Mouse (Mus musculus): ENCODE data around the gene Tgtp2. TPM values are rescaled to one million over a fixed set of nuclear protein-coding genes. Genes with fewer than 3 reads are reported as not detected.

The Tgtp2 gene
- polyA plus RNA-seq, 1 experiment: 0.12 TPM

DNA sequence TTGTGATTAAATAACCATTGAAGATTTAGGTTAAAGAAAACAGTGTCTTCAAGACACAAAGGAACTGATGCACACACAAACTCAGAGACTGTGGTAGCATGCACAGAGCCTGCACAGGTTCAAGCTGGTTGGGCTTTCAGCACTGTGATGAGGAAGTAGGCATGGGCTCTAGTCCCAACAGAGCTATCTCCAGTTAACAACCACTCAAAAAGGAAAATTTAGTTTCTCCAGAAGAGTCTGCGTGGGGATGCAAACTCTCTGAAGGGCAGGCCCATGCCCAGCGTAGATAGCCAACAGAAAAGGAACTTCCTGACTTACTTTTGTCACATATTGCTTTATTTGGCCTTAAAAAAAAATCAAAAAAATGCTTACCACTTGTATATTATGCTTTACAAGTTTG lies 28.8 kb upstream of the Tgtp2 start:
- H3K4me3 ChIP-seq (ENCODE audit: insufficient read depth, poor library complexity, severe bottlenecking): no peak overlapping the region
- no peak for TF ChIP-seq USF1 (IDR thresholded peaks at IDR 0.05; ENCODE audit: low read depth)
- no peak for TF ChIP-seq CEBPB (IDR thresholded peaks at IDR 0.05; ENCODE audit: low read depth)
- TF ChIP-seq MYOG (IDR thresholded peaks at IDR 0.05; ENCODE audit: control insufficient read depth, extremely low read depth, insufficient read length): no peak
- no peak for TF ChIP-seq CTCF (IDR thresholded peaks at IDR 0.05; ENCODE audit: control insufficient read depth, insufficient read depth, insufficient read length)
- TF ChIP-seq FOSL1 (IDR thresholded peaks at IDR 0.05; ENCODE audit: insufficient read depth, low read length, poor library complexity, severe bottlenecking): no peak
- TF ChIP-seq MYOD1 (IDR thresholded peaks at IDR 0.05; ENCODE audit: control insufficient read depth, insufficient read length, low read depth): no peak
- H3K79me3 ChIP-seq (ENCODE audit: low read depth): no peaks in the 10 kb centered on the region
- no peaks in the 10 kb centered on the region for H3K79me2 ChIP-seq (ENCODE audit: control insufficient read depth, insufficient read depth)
- no peaks in the 10 kb centered on the region for H3K27me3 ChIP-seq (ENCODE audit: control insufficient read depth, insufficient read depth, insufficient read length)
- no peaks in the 10 kb centered on the region for H3K36me3 ChIP-seq (ENCODE audit: control insufficient read depth, insufficient read depth)
- H3ac ChIP-seq (ENCODE audit: control insufficient read depth, insufficient read length, low read depth): no peak overlapping the region

DNA sequence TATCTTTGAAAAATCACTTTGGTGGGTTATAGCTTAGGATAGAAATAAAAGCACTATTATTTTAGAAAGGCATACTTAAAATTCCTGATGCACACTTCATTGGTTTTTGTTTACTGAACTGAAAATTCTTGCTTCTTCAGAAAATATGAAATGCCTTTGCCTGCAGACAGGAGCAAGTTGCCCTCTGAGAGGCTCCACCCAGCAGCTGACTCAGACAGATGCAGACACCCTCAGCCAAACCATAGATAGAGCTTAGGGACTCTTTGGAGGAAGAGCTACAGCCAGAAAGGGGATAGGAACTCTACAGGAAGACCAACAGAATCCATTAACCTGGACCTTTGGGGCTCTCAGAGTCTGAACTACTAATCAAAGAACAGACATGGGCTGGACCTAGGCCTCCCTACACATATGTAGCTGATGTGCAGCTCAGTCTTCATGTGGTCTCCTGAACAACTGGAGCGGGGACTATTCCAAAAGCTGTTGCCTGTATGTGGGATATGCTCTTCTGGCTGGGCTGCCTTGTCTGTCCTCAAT lies 28.1 kb upstream of the Tgtp2 start:
- no peaks in the 10 kb centered on the region for H3K36me3 ChIP-seq (ENCODE audit: control insufficient read depth, insufficient read depth)
- no peak for TF ChIP-seq MYOD1 (IDR thresholded peaks at IDR 0.05; ENCODE audit: control insufficient read depth, insufficient read length, low read depth)
- TF ChIP-seq USF1 (IDR thresholded peaks at IDR 0.05; ENCODE audit: low read depth): no peak
- no peak for TF ChIP-seq MAX (IDR thresholded peaks at IDR 0.05)
- TF ChIP-seq CEBPB (IDR thresholded peaks at IDR 0.05; ENCODE audit: low read depth): no peak
- TF ChIP-seq FOSL1 (IDR thresholded peaks at IDR 0.05; ENCODE audit: insufficient read depth, low read length, poor library complexity, severe bottlenecking): no peak
- TF ChIP-seq CTCF (IDR thresholded peaks at IDR 0.05; ENCODE audit: control insufficient read depth, insufficient read depth, insufficient read length): no peak
- TF ChIP-seq MYOG (IDR thresholded peaks at IDR 0.05; ENCODE audit: control insufficient read depth, extremely low read depth, insufficient read length): no peak

GRCm38 (mm10) chr11:49091171-49091570 lies 27.2 kb upstream of the Tgtp2 start:
- H3K79me2 ChIP-seq (ENCODE audit: control insufficient read depth, insufficient read depth): no peaks in the 10 kb centered on the region
- H3ac ChIP-seq (ENCODE audit: control insufficient read depth, insufficient read length, low read depth): no peak overlapping the region
- no peaks in the 10 kb centered on the region for H3K79me3 ChIP-seq (ENCODE audit: low read depth)
- H3K36me3 ChIP-seq (ENCODE audit: control insufficient read depth, insufficient read depth): no peaks in the 10 kb centered on the region
- TF ChIP-seq USF1 (IDR thresholded peaks at IDR 0.05; ENCODE audit: low read depth) (no peak), CEBPB (IDR thresholded peaks at IDR 0.05; ENCODE audit: low read depth) (no peak), MYOD1 (IDR thresholded peaks at IDR 0.05; ENCODE audit: control insufficient read depth, insufficient read length, low read depth) (no peak), MAX (IDR thresholded peaks at IDR 0.05) (no peak), FOSL1 (IDR thresholded peaks at IDR 0.05; ENCODE audit: insufficient read depth, low read length, poor library complexity, severe bottlenecking) (no peak), CTCF (IDR thresholded peaks at IDR 0.05; ENCODE audit: control insufficient read depth, insufficient read depth, insufficient read length) (no peak), MYOG (IDR thresholded peaks at IDR 0.05; ENCODE audit: control insufficient read depth, extremely low read depth, insufficient read length) (no peak)
- H3K27me3 ChIP-seq (ENCODE audit: control insufficient read depth, insufficient read depth, insufficient read length): no peaks in the 10 kb centered on the region
- no peak overlapping the region for H3K4me3 ChIP-seq (ENCODE audit: insufficient read depth, poor library complexity, severe bottlenecking)

More for the DNA sequence above, 28.1 kb upstream of the Tgtp2 start:
- no peak overlapping the region for H3ac ChIP-seq (ENCODE audit: control insufficient read depth, insufficient read length, low read depth)
- no peaks in the 10 kb centered on the region for H3K27me3 ChIP-seq (ENCODE audit: control insufficient read depth, insufficient read depth, insufficient read length)
- no peaks in the 10 kb centered on the region for H3K79me2 ChIP-seq (ENCODE audit: control insufficient read depth, insufficient read depth)
- no peaks in the 10 kb centered on the region for H3K79me3 ChIP-seq (ENCODE audit: low read depth)
- H3K4me3 ChIP-seq (ENCODE audit: insufficient read depth, poor library complexity, severe bottlenecking): no peak overlapping the region

GRCm38 (mm10) chr11:49090551-49090950 lies 26.5 kb upstream of the Tgtp2 start:
- Histone ChIP-seq H3ac (ENCODE audit: control insufficient read depth, insufficient read length, low read depth) (no peak overlapping the region), H3K27me3 (ENCODE audit: control insufficient read depth, insufficient read depth, insufficient read length) (no peaks in the 10 kb centered on the region), H3K4me3 (ENCODE audit: insufficient read depth, poor library complexity, severe bottlenecking) (no peak overlapping the region), H3K36me3 (ENCODE audit: control insufficient read depth, insufficient read depth) (no peaks in the 10 kb centered on the region), H3K79me2 (ENCODE audit: control insufficient read depth, insufficient read depth) (no peaks in the 10 kb centered on the region), H3K79me3 (ENCODE audit: low read depth) (no peaks in the 10 kb centered on the region)
- TF ChIP-seq CEBPB (IDR thresholded peaks at IDR 0.05; ENCODE audit: low read depth) (no peak), FOSL1 (IDR thresholded peaks at IDR 0.05; ENCODE audit: insufficient read depth, low read length, poor library complexity, severe bottlenecking) (no peak), MYOD1 (IDR thresholded peaks at IDR 0.05; ENCODE audit: control insufficient read depth, insufficient read length, low read depth) (no peak), MYOG (IDR thresholded peaks at IDR 0.05; ENCODE audit: control insufficient read depth, extremely low read depth, insufficient read length) (no peak), MAX (IDR thresholded peaks at IDR 0.05) (no peak), USF1 (IDR thresholded peaks at IDR 0.05; ENCODE audit: low read depth) (no peak), CTCF (IDR thresholded peaks at IDR 0.05; ENCODE audit: control insufficient read depth, insufficient read depth, insufficient read length) (no peak)

DNA sequence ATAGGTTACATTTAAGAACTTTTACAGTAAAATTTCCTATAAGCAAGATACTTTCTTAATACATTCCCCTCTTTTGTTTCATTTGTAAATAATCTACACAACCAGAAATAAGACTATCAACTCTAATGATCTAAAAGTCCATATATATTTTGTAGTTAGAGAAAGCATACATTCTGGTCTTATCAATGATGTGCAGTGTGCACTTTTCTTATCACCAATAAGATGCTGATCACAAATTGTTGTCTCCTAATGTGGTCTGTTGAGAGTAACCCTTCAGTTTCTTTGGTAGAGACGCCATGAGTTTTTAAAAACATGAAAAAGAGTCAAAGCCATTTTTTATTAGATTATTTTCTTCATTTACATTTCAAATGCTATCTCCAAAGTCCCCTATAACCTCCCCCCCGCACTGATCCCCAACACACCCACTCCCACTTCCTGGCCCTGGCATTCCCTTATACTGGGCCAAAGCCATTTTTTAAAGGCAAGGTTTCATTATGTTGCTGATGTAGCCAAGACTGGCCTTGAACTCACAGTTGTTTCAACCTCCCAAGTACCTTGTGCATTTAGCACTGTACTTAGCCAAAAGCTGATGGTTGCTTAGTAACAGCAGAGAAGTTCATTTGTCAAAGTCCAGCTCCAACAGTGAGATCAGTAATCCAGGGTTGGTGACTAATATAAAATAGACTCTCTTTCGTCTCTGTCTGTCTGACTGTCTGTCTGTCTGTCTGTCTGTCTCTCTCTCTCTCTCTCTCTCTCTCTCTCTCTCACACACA lies 25.9 kb upstream of the Tgtp2 start:
- TF ChIP-seq MAX (IDR thresholded peaks at IDR 0.05) (no peak), MYOD1 (IDR thresholded peaks at IDR 0.05; ENCODE audit: control insufficient read depth, insufficient read length, low read depth) (no peak), CEBPB (IDR thresholded peaks at IDR 0.05; ENCODE audit: low read depth) (no peak), USF1 (IDR thresholded peaks at IDR 0.05; ENCODE audit: low read depth) (no peak), FOSL1 (IDR thresholded peaks at IDR 0.05; ENCODE audit: insufficient read depth, low read length, poor library complexity, severe bottlenecking) (no peak), MYOG (IDR thresholded peaks at IDR 0.05; ENCODE audit: control insufficient read depth, extremely low read depth, insufficient read length) (no peak), CTCF (IDR thresholded peaks at IDR 0.05; ENCODE audit: control insufficient read depth, insufficient read depth, insufficient read length) (no peak)
- no peaks in the 10 kb centered on the region for H3K79me2 ChIP-seq (ENCODE audit: control insufficient read depth, insufficient read depth)
- no peak overlapping the region for H3ac ChIP-seq (ENCODE audit: control insufficient read depth, insufficient read length, low read depth)
- H3K79me3 ChIP-seq (ENCODE audit: low read depth): no peaks in the 10 kb centered on the region
- H3K36me3 ChIP-seq (ENCODE audit: control insufficient read depth, insufficient read depth): no peaks in the 10 kb centered on the region
- no peak overlapping the region for H3K4me3 ChIP-seq (ENCODE audit: insufficient read depth, poor library complexity, severe bottlenecking)
- H3K27me3 ChIP-seq (ENCODE audit: control insufficient read depth, insufficient read depth, insufficient read length): no peaks in the 10 kb centered on the region
